Mouse (Mus musculus) neutrophil, adult 5-6 weeks (primary cell): Measurements from ENCODE around the gene Nuak2. TPM values are rescaled to one million over a fixed set of nuclear protein-coding genes. Genes with fewer than 3 reads are reported as not detected.

Experiments
- ATAC-seq: fragments of 151-379, 151-347 bp; 2 replicates; pipeline ENCODE4 v1.8.0; 2017; ENCODE audit warnings: mild to moderate bottlenecking, moderate TSS enrichment; ENCODE audit not compliant: insufficient number of reproducible peaks, poor library complexity, low FRiP score, severe bottlenecking; ENCODE audit errors: extremely low read depth
- total RNA-seq: library from RNA; stranded (forward); fragments of 200-1000 nt; gene quantifications from 2 replicates; pipeline ENCODE4 v1.2.3, GENCODE M21; 2017

Nuak2 gene
- total RNA-seq, 1 experiment from 2014 or later, result 67.2 TPM

- peak; percentile 51 for ATAC-seq
These were observed 54.8 kb downstream of the Nuak2 start for GRCm38 (mm10) chr1:132370681-132371173.

- no peak for ATAC-seq
These were observed 55.6 kb downstream of the Nuak2 start for GRCm38 (mm10) chr1:132371298-132372081.

- ATAC-seq, result no peak
These were observed 56.4 kb downstream of the Nuak2 start for GRCm38 (mm10) chr1:132372354-132372753.

GRCm38 (mm10) chr1:132372896-132373534 is 57.1 kb downstream of the Nuak2 start:
- ATAC-seq, result no peak

GRCm38 (mm10) chr1:132374140-132374872 is 58.4 kb downstream of the Nuak2 start:
- no peak for ATAC-seq

- ATAC-seq, result no peak
These were observed 58.9 kb downstream of the Nuak2 start for GRCm38 (mm10) chr1:132374873-132375244.

GRCm38 (mm10) chr1:132375256-132375655 is 59.3 kb downstream of the Nuak2 start:
- ATAC-seq, result no peak

- ATAC-seq, result no peak
These were observed 60.5 kb downstream of the Nuak2 start for GRCm38 (mm10) chr1:132376211-132377054.

- no peak for ATAC-seq
These were observed 61.1 kb downstream of the Nuak2 start for GRCm38 (mm10) chr1:132377055-132377365.

GRCm38 (mm10) chr1:132377811-132378210 is 61.9 kb downstream of the Nuak2 start:
- ATAC-seq, result no peak

GRCm38 (mm10) chr1:132380550-132381100 is 64.7 kb downstream of the Nuak2 start:
- no peak for ATAC-seq

GRCm38 (mm10) chr1:132381929-132382328 is 66.0 kb downstream of the Nuak2 start:
- ATAC-seq, result no peak

Other genes starting within 250 kb of the Nuak2 start
- gene Mfsd4a, start 248.1 kb upstream of the Nuak2 start, total RNA-seq, result 2.3 and 3.4 TPM in 2 replicates
- gene Cdk18, start 176.4 kb upstream of the Nuak2 start, total RNA-seq, result not detected in 2 replicates
- gene Lemd1, start 124.7 kb upstream of the Nuak2 start, total RNA-seq, result not detected in 2 replicates
- gene AC124108.1, start 124.7 kb upstream of the Nuak2 start, total RNA-seq, result not detected in 2 replicates
- gene Gm10188, start 86.4 kb upstream of the Nuak2 start, total RNA-seq, result not detected in 2 replicates
- gene Klhdc8a, start 17.5 kb upstream of the Nuak2 start, total RNA-seq, result not detected in 2 replicates
- 4.5 and 6.6 TPM in 2 replicates for gene Tmcc2, start 75.2 kb downstream of the Nuak2 start, total RNA-seq
- gene Dstyk, start 101.4 kb downstream of the Nuak2 start, total RNA-seq, result 42.0 and 42.7 TPM in 2 replicates
- gene Rbbp5, start 161.2 kb downstream of the Nuak2 start, total RNA-seq, result 49.8 and 57.6 TPM in 2 replicates
- 11.3 and 11.7 TPM in 2 replicates for gene Tmem81, start 190.1 kb downstream of the Nuak2 start, total RNA-seq
- under 0.01 TPM in 2 replicates for gene Cntn2, start 227.1 kb downstream of the Nuak2 start, total RNA-seq